Mouse (Mus musculus) G1E-ER4 (cell line): Measurements from ENCODE around the gene Fgf3. TPM values are rescaled to one million over a fixed set of nuclear protein-coding genes. Genes with fewer than 3 reads are reported as not detected.

Experiments
- GATA1 ChIP-seq: IDR thresholded peaks from one replicate; pipeline ENCODE4 v1.8.0; 2012; ENCODE audit warnings: low read length, inconsistent platforms
- polyA plus RNA-seq: library from polyadenylated mRNA; stranded (reverse); fragments of >175 nt; gene quantifications from 2 replicates; pipeline ENCODE4 v1.2.3, GENCODE M21; 2012

The Fgf3 gene
- polyA plus RNA-seq, 1 experiment = 4.8 TPM

- no peak for TF ChIP-seq GATA1
These were observed 930 bp downstream of the Fgf3 start for GRCm38 (mm10) chr7:144838522-144839503.

GRCm38 (mm10) chr7:144846158-144846557, 8.3 kb downstream of the Fgf3 start:
- TF ChIP-seq GATA1 = no peak

- no peak for TF ChIP-seq GATA1
These were observed 9.2 kb downstream of the Fgf3 start, which contains the start of gene Fgf4 for GRCm38 (mm10) chr7:144847067-144847466. Gene Fgf4 (plus strand): TSS chr7:144847367.

- no peak for TF ChIP-seq GATA1
These were observed 13.4 kb downstream of the Fgf3 start for GRCm38 (mm10) chr7:144851321-144851720.

GRCm38 (mm10) chr7:144854966-144855365, 17.1 kb downstream of the Fgf3 start:
- no peak for TF ChIP-seq GATA1

- no peak for TF ChIP-seq GATA1
These were observed 19.3 kb downstream of the Fgf3 start for GRCm38 (mm10) chr7:144857158-144857557.

- no peak for TF ChIP-seq GATA1
These were observed 20.0 kb downstream of the Fgf3 start for GRCm38 (mm10) chr7:144857826-144858342.

GRCm38 (mm10) chr7:144858702-144859101, 20.8 kb downstream of the Fgf3 start:
- TF ChIP-seq GATA1 = no peak

GRCm38 (mm10) chr7:144861056-144861768, 23.3 kb downstream of the Fgf3 start:
- TF ChIP-seq GATA1 = no peak

GRCm38 (mm10) chr7:144861769-144862070, 23.8 kb downstream of the Fgf3 start:
- TF ChIP-seq GATA1 = no peak

GRCm38 (mm10) chr7:144862126-144862525, 24.2 kb downstream of the Fgf3 start:
- no peak for TF ChIP-seq GATA1

- TF ChIP-seq GATA1 = no peak
These were observed 24.8 kb downstream of the Fgf3 start for GRCm38 (mm10) chr7:144862712-144863111.

- no peak for TF ChIP-seq GATA1
These were observed 25.3 kb downstream of the Fgf3 start for GRCm38 (mm10) chr7:144863196-144863595.

- no peak for TF ChIP-seq GATA1
These were observed 26.3 kb downstream of the Fgf3 start for GRCm38 (mm10) chr7:144864160-144864670.

GRCm38 (mm10) chr7:144867161-144867560, 29.3 kb downstream of the Fgf3 start:
- no peak for TF ChIP-seq GATA1

- no peak for TF ChIP-seq GATA1
These were observed 29.7 kb downstream of the Fgf3 start for GRCm38 (mm10) chr7:144867602-144868001.
